Mouse (Mus musculus): ENCODE results near the gene Basp1. TPM values are rescaled to one million over a fixed set of nuclear protein-coding genes. Genes with fewer than 3 reads are reported as not detected.

Basp1 gene
- polyA plus RNA-seq, 1 experiment from 2014 or later: 466 TPM

- peaks cover 53% of the 10 kb centered on the region for H3K4me1 ChIP-seq
- H3K27ac ChIP-seq: no peak overlapping the region
- ATAC-seq (ENCODE audit: low FRiP score, low read depth): no peak
- no peak overlapping the region for H3K9ac ChIP-seq
- WGBS: 87% methylated on average over 5 of the region's 5 CpGs
- no peak overlapping the region for H3K4me3 ChIP-seq
- no peak overlapping the region for H3K4me2 ChIP-seq (replicated peaks)
- peaks cover 14% of the 10 kb centered on the region; the same call in 1 of the 2 replicates for H3K36me3 ChIP-seq
- H3K9me3 ChIP-seq: no peaks in the 10 kb centered on the region
- H3K27me3 ChIP-seq (replicated peaks): no peaks in the 10 kb centered on the region
Measured at GRCm38 (mm10) chr15:25380051-25380450, 33.5 kb downstream of the Basp1 start.

GRCm38 (mm10) chr15:25378707-25379106, 34.9 kb downstream of the Basp1 start:
- 94% methylated on average over 8 of the region's 8 CpGs for WGBS

GRCm38 (mm10) chr15:25376914-25377313, 36.6 kb downstream of the Basp1 start:
- Histone ChIP-seq H3K27me3 (replicated peaks) (no peaks in the 10 kb centered on the region), H3K9me3 (no peaks in the 10 kb centered on the region), H3K4me1 (peaks cover 65% of the 10 kb centered on the region), H3K36me3 (peaks cover 5% of the 10 kb centered on the region; the same call in 1 of the 2 replicates), H3K4me2 (replicated peaks) (peak overlapping the region; percentile 31; the same call in 1 of the 2 replicates), H3K9ac (no peak overlapping the region), H3K27ac (no peak overlapping the region; the same call in 1 of the 2 replicates), H3K4me3 (no peak overlapping the region)
- WGBS: 50% methylated on average over 3 of the region's 3 CpGs
- ATAC-seq (ENCODE audit: low FRiP score, low read depth): peak; percentile 61

More at GRCm38 (mm10) chr15:25378707-25379106, 34.9 kb downstream of the Basp1 start:
- Histone ChIP-seq H3K36me3 (peaks cover 10% of the 10 kb centered on the region; the same call in 1 of the 2 replicates), H3K4me3 (no peak overlapping the region), H3K27ac (no peak overlapping the region), H3K9ac (no peak overlapping the region), H3K4me1 (peaks cover 57% of the 10 kb centered on the region), H3K27me3 (replicated peaks) (no peaks in the 10 kb centered on the region), H3K9me3 (no peaks in the 10 kb centered on the region), H3K4me2 (replicated peaks) (no peak overlapping the region)
- ATAC-seq (ENCODE audit: low FRiP score, low read depth): no peak

GRCm38 (mm10) chr15:25373486-25373885, 40.1 kb downstream of the Basp1 start:
- 0 out of 2 replicates have a peak, but pooled peaks cover 5% of the 10 kb centered on the region for H3K36me3 ChIP-seq
- peaks cover 52% of the 10 kb centered on the region for H3K4me1 ChIP-seq
- WGBS: 80% methylated on average over 3 of the region's 3 CpGs
- no peak overlapping the region for H3K4me3 ChIP-seq
- no peak overlapping the region for H3K9ac ChIP-seq
- ATAC-seq (ENCODE audit: low FRiP score, low read depth): no peak
- H3K27me3 ChIP-seq (replicated peaks): no peaks in the 10 kb centered on the region
- no peaks in the 10 kb centered on the region for H3K9me3 ChIP-seq
- no peak overlapping the region for H3K4me2 ChIP-seq (replicated peaks)
- H3K27ac ChIP-seq: no peak overlapping the region

GRCm38 (mm10) chr15:25369522-25369921, 44.0 kb downstream of the Basp1 start:
- 74% methylated on average over 7 of the region's 7 CpGs for WGBS
- H3K4me3 ChIP-seq: no peak overlapping the region
- peaks cover 45% of the 10 kb centered on the region for H3K4me1 ChIP-seq
- no peak for ATAC-seq (ENCODE audit: low FRiP score, low read depth)
- no peak overlapping the region for H3K9ac ChIP-seq
- H3K27me3 ChIP-seq (replicated peaks): no peaks in the 10 kb centered on the region
- H3K27ac ChIP-seq: no peak overlapping the region
- no peak overlapping the region for H3K4me2 ChIP-seq (replicated peaks)
- H3K36me3 ChIP-seq: peaks cover 8% of the 10 kb centered on the region; the same call in 1 of the 2 replicates
- no peaks in the 10 kb centered on the region for H3K9me3 ChIP-seq

GRCm38 (mm10) chr15:25365503-25365902, 48.1 kb downstream of the Basp1 start:
- no peak overlapping the region for H3K9ac ChIP-seq
- H3K27ac ChIP-seq: no peak overlapping the region
- no peak for ATAC-seq (ENCODE audit: low FRiP score, low read depth)
- H3K4me3 ChIP-seq: no peak overlapping the region
- H3K4me1 ChIP-seq: peaks cover 43% of the 10 kb centered on the region
- no peaks in the 10 kb centered on the region for H3K9me3 ChIP-seq
- peaks cover 19% of the 10 kb centered on the region for H3K36me3 ChIP-seq
- peak overlapping the region; percentile 59 for H3K4me2 ChIP-seq (replicated peaks)
- WGBS: 21% methylated on average over 5 of the region's 5 CpGs
- no peaks in the 10 kb centered on the region for H3K27me3 ChIP-seq (replicated peaks)

GRCm38 (mm10) chr15:25364819-25365463, 48.6 kb downstream of the Basp1 start:
- H3K4me1 ChIP-seq: peaks cover 39% of the 10 kb centered on the region
- H3K27ac ChIP-seq: 0 out of 2 replicates have a peak overlapping the region, but pooled peaks have one; percentile 66
- peak overlapping the region; percentile 69 for H3K9ac ChIP-seq
- H3K9me3 ChIP-seq: no peaks in the 10 kb centered on the region
- H3K27me3 ChIP-seq (replicated peaks): no peaks in the 10 kb centered on the region
- H3K36me3 ChIP-seq: peaks cover 19% of the 10 kb centered on the region
- ATAC-seq (ENCODE audit: low FRiP score, low read depth): peak; percentile 35; the same call in 1 of the 2 replicates
- H3K4me2 ChIP-seq (replicated peaks): peak overlapping the region; percentile 59
- H3K4me3 ChIP-seq: peak overlapping the region; percentile 27
- WGBS: 8% methylated on average over 23 of the region's 23 CpGs

GRCm38 (mm10) chr15:25364160-25364818, 49.3 kb downstream of the Basp1 start:
- Histone ChIP-seq H3K4me1 (peaks cover 35% of the 10 kb centered on the region), H3K36me3 (peaks cover 19% of the 10 kb centered on the region), H3K27ac (peak overlapping the region; percentile 66), H3K27me3 (replicated peaks) (no peaks in the 10 kb centered on the region), H3K4me3 (peak overlapping the region; percentile 27), H3K9ac (peak overlapping the region; percentile 69), H3K9me3 (no peaks in the 10 kb centered on the region), H3K4me2 (replicated peaks) (peak overlapping the region; percentile 59)
- 6% methylated on average over 95 of the region's 97 CpGs for WGBS
- ATAC-seq (ENCODE audit: low FRiP score, low read depth): peak; percentile 25

GRCm38 (mm10) chr15:25363636-25364035, 49.9 kb downstream of the Basp1 start:
- no peak for ATAC-seq (ENCODE audit: low FRiP score, low read depth)
- 93% methylated on average over 9 of the region's 9 CpGs for WGBS
- H3K9ac ChIP-seq: no peak overlapping the region
- peaks cover 19% of the 10 kb centered on the region for H3K36me3 ChIP-seq
- H3K4me2 ChIP-seq (replicated peaks): no peak overlapping the region
- no peaks in the 10 kb centered on the region for H3K9me3 ChIP-seq
- no peak overlapping the region for H3K4me3 ChIP-seq
- no peak overlapping the region for H3K27ac ChIP-seq
- no peaks in the 10 kb centered on the region for H3K27me3 ChIP-seq (replicated peaks)
- peaks cover 35% of the 10 kb centered on the region for H3K4me1 ChIP-seq

GRCm38 (mm10) chr15:25360825-25361224, 52.7 kb downstream of the Basp1 start:
- no peak overlapping the region for H3K4me2 ChIP-seq (replicated peaks)
- H3K27me3 ChIP-seq (replicated peaks): no peaks in the 10 kb centered on the region
- no peak overlapping the region for H3K9ac ChIP-seq
- no peak overlapping the region for H3K4me3 ChIP-seq
- no peak overlapping the region for H3K27ac ChIP-seq
- no peaks in the 10 kb centered on the region for H3K9me3 ChIP-seq
- H3K36me3 ChIP-seq: peaks cover 19% of the 10 kb centered on the region
- H3K4me1 ChIP-seq: peaks cover 23% of the 10 kb centered on the region
- ATAC-seq (ENCODE audit: low FRiP score, low read depth): peak; percentile 46
- 43% methylated on average over 5 of the region's 5 CpGs for WGBS

- no peak for ATAC-seq (ENCODE audit: low FRiP score, low read depth)
- Histone ChIP-seq H3K4me3 (no peak overlapping the region), H3K4me1 (peaks cover 6% of the 10 kb centered on the region), H3K27me3 (replicated peaks) (no peaks in the 10 kb centered on the region), H3K4me2 (replicated peaks) (no peak overlapping the region), H3K36me3 (peaks cover 8% of the 10 kb centered on the region), H3K9ac (no peak overlapping the region), H3K27ac (no peak overlapping the region), H3K9me3 (no peaks in the 10 kb centered on the region)
- 59% methylated on average over 14 of the region's 14 CpGs for WGBS
Measured at GRCm38 (mm10) chr15:25358680-25359097, 54.9 kb downstream of the Basp1 start.

- Histone ChIP-seq H3K9ac (no peak overlapping the region), H3K4me1 (no peaks in the 10 kb centered on the region; the same call in 1 of the 2 replicates), H3K4me2 (replicated peaks) (no peak overlapping the region), H3K27me3 (replicated peaks) (no peaks in the 10 kb centered on the region), H3K27ac (no peak overlapping the region), H3K36me3 (no peaks in the 10 kb centered on the region), H3K9me3 (no peaks in the 10 kb centered on the region), H3K4me3 (no peak overlapping the region)
- WGBS: 89% methylated on average over 5 of the region's 5 CpGs
- ATAC-seq (ENCODE audit: low FRiP score, low read depth): no peak
Measured at GRCm38 (mm10) chr15:25355339-25355738, 58.2 kb downstream of the Basp1 start.

Data from neural tube, embryonic 12.5 days (tissue).